Mouse (Mus musculus) myocyte (in vitro differentiated cells): ENCODE results near the gene Nomo1.

Source experiments
- CEBPB ChIP-seq: IDR thresholded peaks from 2 replicates; pipeline ENCODE4 v1.6.1; 2011; ENCODE audit warnings: mild to moderate bottlenecking, moderate library complexity; ENCODE audit not compliant: poor library complexity, insufficient read depth, severe bottlenecking
- E2F4 ChIP-seq: IDR thresholded peaks from one replicate; pipeline ENCODE4 v1.6.1; 2011; ENCODE audit warnings: mild to moderate bottlenecking, control low read depth, moderate library complexity; ENCODE audit not compliant: insufficient read depth
- MYOD1 ChIP-seq, 3 experiments: IDR thresholded peaks; one replicate each; pipeline ENCODE4 v1.6.1; 2011; ENCODE audit warnings: control low read depth in 2 of 3, low read depth in 2 of 3, mild to moderate bottlenecking in 2 of 3, moderate library complexity in 1 of 3; ENCODE audit not compliant: insufficient read length in 2 of 3, control insufficient read depth in 1 of 3
- MYOG ChIP-seq, 3 experiments: IDR thresholded peaks; one replicate each; pipeline ENCODE4 v1.6.1; 2011; ENCODE audit warnings: control low read depth in 2 of 3, low read depth in 2 of 3, mild to moderate bottlenecking in 2 of 3; ENCODE audit not compliant: insufficient read length in 2 of 3, control insufficient read depth in 1 of 3, insufficient read depth in 1 of 3
- POLR2A ChIP-seq: IDR thresholded peaks from one replicate; pipeline ENCODE4 v1.6.1; 2011; ENCODE audit warnings: low read depth, mild to moderate bottlenecking, control low read depth, moderate library complexity; ENCODE audit not compliant: insufficient read length
- POLR2AphosphoS2 ChIP-seq: IDR thresholded peaks from one replicate; pipeline ENCODE4 v1.6.1; 2011; ENCODE audit warnings: low read depth, control low read depth; ENCODE audit not compliant: insufficient read length
- SRF ChIP-seq: IDR thresholded peaks from one replicate; pipeline ENCODE4 v1.6.1; 2011; ENCODE audit warnings: low read depth; ENCODE audit not compliant: control insufficient read depth, insufficient read length
- TCF12 ChIP-seq: IDR thresholded peaks from one replicate; pipeline ENCODE4 v1.6.1; 2011; ENCODE audit warnings: mild to moderate bottlenecking, control low read depth; ENCODE audit not compliant: poor library complexity, insufficient read depth, severe bottlenecking
- USF1 ChIP-seq: IDR thresholded peaks from one replicate; pipeline ENCODE4 v1.6.1; 2011; ENCODE audit warnings: low read depth, mild to moderate bottlenecking, control low read depth, moderate library complexity

- TF ChIP-seq CEBPB, result no peak
- no peak for TF ChIP-seq POLR2A
- no peak for TF ChIP-seq POLR2AphosphoS2
- TF ChIP-seq MYOD1 (IDR thresholded peaks at IDR 0.05; ENCODE audit: control insufficient read depth in 1 of 3, insufficient read length in 2 of 3, low read depth in 2 of 3), result no peak
- no peak for TF ChIP-seq MYOG (IDR thresholded peaks at IDR 0.05; ENCODE audit: control insufficient read depth in 1 of 3, insufficient read depth in 1 of 3, insufficient read length in 2 of 3, low read depth in 2 of 3)
- TF ChIP-seq SRF, result no peak
- no peak for TF ChIP-seq TCF12
- TF ChIP-seq USF1, result no peak
- no peak for TF ChIP-seq E2F4
Observed at GRCm38 (mm10) chr7:46029299-46030144, 4.0 kb upstream of the Nomo1 start.
